ENCODE assay signal across 21 mouse cellular contexts in genomic region chr7:63225066-63225780, GRCm38 (mm10). TPM values are rescaled to one million over a fixed set of nuclear protein-coding genes. Genes with fewer than 3 reads are reported as not detected.
"Had no signal": no experiment of that assay in that cellular context is flagged by ENCODE, and none has a peak within 500 bp of the region (broad histone marks: within the 10 kb centered on the region; RNA-seq: fewer than 3 reads in every experiment).

No protein-coding gene starts in this region.

- H3K9ac ChIP-seq: lung, embryonic 14.5 days; midbrain, embryonic 12.5 days; neural tube, embryonic 13.5 days; neural tube, embryonic 15.5 days; stomach, embryonic 15.5 days had no signal

- H3K27ac ChIP-seq: midbrain, embryonic 10.5 days; midbrain, embryonic 12.5 days; neural tube, embryonic 13.5 days; neural tube, embryonic 15.5 days; stomach, embryonic 15.5 days; stomach, postnatal 0 days had no signal

- H3K4me2 ChIP-seq: lung, embryonic 14.5 days; midbrain, embryonic 12.5 days; neural tube, embryonic 13.5 days; neural tube, embryonic 15.5 days; stomach, embryonic 15.5 days had no signal

- H3K27me3 ChIP-seq: midbrain, embryonic 12.5 days; neural tube, embryonic 13.5 days; neural tube, embryonic 15.5 days; stomach, embryonic 15.5 days had no signal

- ATAC-seq: midbrain, embryonic 16.5 days had no signal

- H3K4me1 ChIP-seq: midbrain, embryonic 10.5 days; midbrain, embryonic 12.5 days; neural tube, embryonic 13.5 days; neural tube, embryonic 15.5 days; stomach, embryonic 15.5 days had no signal

- H3K36me3 ChIP-seq: midbrain, embryonic 10.5 days; midbrain, embryonic 12.5 days; neural tube, embryonic 13.5 days; neural tube, embryonic 15.5 days; stomach, embryonic 15.5 days had no signal

- H3K4me3 ChIP-seq: midbrain, embryonic 10.5 days; midbrain, embryonic 12.5 days; myocyte; neural tube, embryonic 13.5 days; neural tube, embryonic 15.5 days; stomach, embryonic 15.5 days had no signal

- H3K9me3 ChIP-seq: midbrain, embryonic 10.5 days; midbrain, embryonic 12.5 days; neural tube, embryonic 13.5 days; neural tube, embryonic 15.5 days; stomach, embryonic 15.5 days had no signal

- DNase-seq: lung, embryonic 14.5 days; lung, postnatal 10 days; lung, postnatal 4 days; midbrain, embryonic 14.5 days; retina, postnatal 1 day; right cerebral cortex, adult 18-20 months; right cerebral cortex, postnatal 25 days; right cerebral cortex, postnatal 4 days; thymus, adult 2 months; thymus, postnatal 25 days; thymus, postnatal 4 days had no signal

RNA-seq across cellular contexts. Expression of gene Chrna7, which starts 12.9 kb away (rescaled TPM):
- total RNA-seq: megakaryocyte, adult 5-6 weeks; megakaryocyte-erythroid progenitor cell, adult 5-6 weeks had no signal
- polyA plus RNA-seq: myocyte had no signal
